Mouse (Mus musculus): Measurements from ENCODE around the gene Prkcsh. TPM values are rescaled to one million over a fixed set of nuclear protein-coding genes. Genes with fewer than 3 reads are reported as not detected.

Gene Prkcsh
- polyA plus RNA-seq, 1 experiment from 2014 or later = 121 TPM

DNA sequence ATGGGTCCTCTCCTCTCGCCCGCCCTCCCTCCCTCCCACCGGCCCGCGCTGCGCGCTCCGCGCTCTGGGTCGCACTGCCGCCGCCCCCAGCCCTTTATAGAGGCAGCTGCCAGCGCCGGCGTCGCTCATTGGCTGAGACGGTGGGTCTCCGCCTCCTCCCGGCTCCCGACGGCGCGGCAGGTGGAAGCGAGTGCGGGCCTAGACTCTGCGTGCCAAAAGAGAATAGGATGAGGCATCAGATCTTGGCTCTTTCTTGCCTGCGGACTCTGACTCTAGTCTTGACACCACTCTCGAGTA, 49.3 kb downstream of the Prkcsh start, which contains the start of gene Elavl3:
Elavl3 (minus strand) TSS at position 66 of the 297 bp plus-strand sequence.
- WGBS = 2% methylated on average over 27 of the region's 28 CpGs
- peak within 1 kb of the TSS; percentile 57 for H3K9ac ChIP-seq (ENCODE audit: low read depth, low read length)
- ATAC-seq = no peak
- no peaks in the 10 kb centered on the region for H3K36me3 ChIP-seq (ENCODE audit: control insufficient read depth, insufficient read depth, low read length)
- H3K4me2 ChIP-seq (ENCODE audit: low read depth, low read length) = peak within 1 kb of the TSS; percentile 77
- no peaks in the 10 kb centered on the region for H3K9me3 ChIP-seq (ENCODE audit: control insufficient read depth, low read length)
- H3K4me1 ChIP-seq (ENCODE audit: control insufficient read depth, insufficient read depth, low read length) = peaks cover 23% of the 10 kb centered on the region
- peak within 1 kb of the TSS; percentile 45 for H3K4me3 ChIP-seq (ENCODE audit: low read length)
- peaks cover 42% of the 10 kb centered on the region for H3K27me3 ChIP-seq (replicated peaks; ENCODE audit: control insufficient read depth, insufficient read depth, low read length)
- H3K27ac ChIP-seq (ENCODE audit: low read length) = no peak within 1 kb of the TSS

DNA sequence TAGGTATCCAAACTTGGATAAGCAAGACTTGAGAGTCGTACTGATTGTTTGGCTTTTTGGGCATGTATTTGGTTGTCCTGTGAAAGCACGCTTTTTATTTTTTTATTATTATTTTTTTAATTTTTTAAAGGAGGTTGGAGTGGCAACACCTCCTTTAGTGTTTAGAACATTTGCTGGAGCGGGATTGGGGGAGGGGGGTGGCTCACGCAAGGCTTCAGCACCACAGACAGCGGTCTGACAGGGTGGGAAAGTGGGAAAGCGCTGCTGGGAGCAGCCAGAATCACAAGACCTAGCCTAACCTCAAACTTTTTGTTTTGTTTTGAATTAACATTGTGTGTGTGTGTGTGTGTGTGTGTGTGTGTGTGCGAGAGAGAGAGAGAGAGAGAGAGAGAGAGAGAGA, 51.1 kb downstream of the Prkcsh start:
- ATAC-seq = no peak
- Histone ChIP-seq H3K27me3 (replicated peaks; ENCODE audit: control insufficient read depth, insufficient read depth, low read length) (peaks cover 42% of the 10 kb centered on the region), H3K9me3 (ENCODE audit: control insufficient read depth, low read length) (no peaks in the 10 kb centered on the region), H3K4me3 (ENCODE audit: low read length) (no peak overlapping the region), H3K4me2 (ENCODE audit: low read depth, low read length) (no peak overlapping the region), H3K27ac (ENCODE audit: low read length) (no peak overlapping the region), H3K9ac (ENCODE audit: low read depth, low read length) (no peak overlapping the region), H3K36me3 (ENCODE audit: control insufficient read depth, insufficient read depth, low read length) (peaks cover 11% of the 10 kb centered on the region; the same call in 1 of the 2 replicates), H3K4me1 (ENCODE audit: control insufficient read depth, insufficient read depth, low read length) (peaks cover 23% of the 10 kb centered on the region)
- WGBS = 19% methylated on average over 7 of the region's 7 CpGs

DNA sequence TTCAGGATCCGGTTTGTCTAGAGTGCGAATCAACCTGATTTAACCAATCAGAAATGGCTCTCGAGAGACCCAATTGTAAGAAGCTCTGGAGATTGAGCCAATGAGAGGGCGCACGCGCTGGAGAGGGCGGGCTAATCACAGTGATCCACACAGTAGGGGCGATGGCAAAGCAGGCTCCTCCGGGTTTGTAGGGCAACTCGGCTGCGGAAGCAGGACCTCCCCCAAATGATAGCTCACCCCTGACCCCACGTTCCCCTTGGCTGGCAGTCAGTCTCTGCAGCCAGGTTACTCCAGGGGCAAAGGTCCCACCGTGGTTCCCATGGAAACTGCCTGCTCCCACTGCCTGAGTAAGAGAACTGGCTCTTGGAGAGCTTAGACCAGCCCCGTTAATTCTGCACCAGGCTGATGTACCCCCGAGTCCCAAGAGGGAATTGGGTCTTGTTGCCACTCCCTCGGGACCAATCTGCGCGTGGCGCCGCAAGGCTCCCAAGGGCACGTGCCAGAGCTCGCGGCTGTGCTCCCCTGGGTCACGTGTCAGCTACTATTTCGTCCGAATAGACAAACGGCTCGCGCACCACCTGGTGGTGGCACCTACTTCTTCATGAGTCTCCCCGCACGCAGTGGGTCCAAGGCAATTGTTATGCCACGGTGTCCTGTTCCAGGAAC, 51.9 kb downstream of the Prkcsh start:
- Histone ChIP-seq H3K9me3 (ENCODE audit: control insufficient read depth, low read length) (no peaks in the 10 kb centered on the region), H3K4me1 (ENCODE audit: control insufficient read depth, insufficient read depth, low read length) (peaks cover 23% of the 10 kb centered on the region), H3K4me3 (ENCODE audit: low read length) (peak overlapping the region; percentile 25), H3K4me2 (ENCODE audit: low read depth, low read length) (peak overlapping the region; percentile 49), H3K27me3 (replicated peaks; ENCODE audit: control insufficient read depth, insufficient read depth, low read length) (peaks cover 42% of the 10 kb centered on the region), H3K36me3 (ENCODE audit: control insufficient read depth, insufficient read depth, low read length) (peaks cover 16% of the 10 kb centered on the region), H3K27ac (ENCODE audit: low read length) (no peak overlapping the region), H3K9ac (ENCODE audit: low read depth, low read length) (no peak overlapping the region; the same call in 1 of the 2 replicates)
- ATAC-seq = peak; percentile 57
- 3% methylated on average over 32 of the region's 32 CpGs for WGBS

DNA sequence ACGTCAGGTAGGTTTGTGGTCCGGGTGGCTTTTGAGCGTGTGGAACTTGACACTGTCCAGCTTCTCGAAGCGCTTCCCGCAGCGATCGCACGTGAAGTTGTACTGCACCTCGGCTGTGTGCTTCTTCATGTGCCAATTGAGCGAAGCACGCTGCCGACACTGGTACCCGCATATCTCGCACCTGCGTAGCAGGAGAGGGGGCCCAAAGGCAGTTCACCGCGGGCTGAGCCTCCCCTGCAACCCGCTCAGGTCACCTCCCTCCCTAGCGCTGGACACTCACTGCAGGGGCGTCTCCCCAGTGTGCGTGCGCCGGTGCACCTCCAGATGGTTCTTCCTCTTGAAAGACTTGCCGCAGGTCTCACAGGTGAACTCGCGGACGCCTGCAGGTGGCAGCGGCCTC, 53.1 kb downstream of the Prkcsh start:
- 24% methylated on average over 29 of the region's 29 CpGs for WGBS
- ATAC-seq = no peak
- Histone ChIP-seq H3K4me2 (ENCODE audit: low read depth, low read length) (no peak overlapping the region), H3K27me3 (replicated peaks; ENCODE audit: control insufficient read depth, insufficient read depth, low read length) (peaks cover 36% of the 10 kb centered on the region), H3K4me1 (ENCODE audit: control insufficient read depth, insufficient read depth, low read length) (peaks cover 20% of the 10 kb centered on the region), H3K4me3 (ENCODE audit: low read length) (no peak overlapping the region), H3K36me3 (ENCODE audit: control insufficient read depth, insufficient read depth, low read length) (peaks cover 19% of the 10 kb centered on the region), H3K27ac (ENCODE audit: low read length) (no peak overlapping the region), H3K9me3 (ENCODE audit: control insufficient read depth, low read length) (no peaks in the 10 kb centered on the region), H3K9ac (ENCODE audit: low read depth, low read length) (no peak overlapping the region)

DNA sequence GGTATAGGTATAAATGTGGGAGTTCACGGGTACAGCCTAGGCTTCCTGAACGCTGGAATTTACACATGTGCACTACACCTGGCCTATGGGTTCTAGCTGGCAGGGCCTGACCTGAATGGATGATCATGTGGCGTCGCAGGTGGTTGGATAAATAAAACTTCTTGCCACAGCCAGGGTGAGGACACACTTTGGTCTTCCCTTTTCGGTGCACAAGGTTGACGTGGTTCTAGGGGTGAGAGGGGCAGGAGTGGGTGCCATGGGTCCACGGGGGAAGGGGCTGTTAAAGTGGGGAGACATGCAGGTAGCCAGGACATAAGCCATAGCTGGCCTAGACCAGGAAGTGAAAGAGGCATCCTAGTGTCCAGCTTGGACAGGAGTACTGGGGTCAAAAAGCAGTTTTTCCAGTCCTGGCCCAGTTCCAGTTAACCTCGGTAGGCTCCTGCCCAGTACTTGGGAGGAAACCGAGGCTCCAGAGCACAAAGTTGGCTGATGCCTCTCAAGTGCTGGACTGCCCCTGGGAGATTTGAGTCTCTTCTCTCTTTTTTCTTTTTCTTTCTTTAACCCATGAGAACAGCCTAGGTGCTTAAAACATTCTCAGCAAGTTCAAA, 53.8 kb downstream of the Prkcsh start:
- H3K27me3 ChIP-seq (replicated peaks; ENCODE audit: control insufficient read depth, insufficient read depth, low read length) = peaks cover 29% of the 10 kb centered on the region
- H3K9me3 ChIP-seq (ENCODE audit: control insufficient read depth, low read length) = no peaks in the 10 kb centered on the region
- no peak for ATAC-seq
- no peak overlapping the region for H3K4me3 ChIP-seq (ENCODE audit: low read length)
- H3K4me2 ChIP-seq (ENCODE audit: low read depth, low read length) = no peak overlapping the region
- H3K36me3 ChIP-seq (ENCODE audit: control insufficient read depth, insufficient read depth, low read length) = peaks cover 20% of the 10 kb centered on the region
- no peak overlapping the region for H3K9ac ChIP-seq (ENCODE audit: low read depth, low read length)
- peaks cover 13% of the 10 kb centered on the region for H3K4me1 ChIP-seq (ENCODE audit: control insufficient read depth, insufficient read depth, low read length)
- 73% methylated on average over 9 of the region's 9 CpGs for WGBS
- H3K27ac ChIP-seq (ENCODE audit: low read length) = no peak overlapping the region

DNA sequence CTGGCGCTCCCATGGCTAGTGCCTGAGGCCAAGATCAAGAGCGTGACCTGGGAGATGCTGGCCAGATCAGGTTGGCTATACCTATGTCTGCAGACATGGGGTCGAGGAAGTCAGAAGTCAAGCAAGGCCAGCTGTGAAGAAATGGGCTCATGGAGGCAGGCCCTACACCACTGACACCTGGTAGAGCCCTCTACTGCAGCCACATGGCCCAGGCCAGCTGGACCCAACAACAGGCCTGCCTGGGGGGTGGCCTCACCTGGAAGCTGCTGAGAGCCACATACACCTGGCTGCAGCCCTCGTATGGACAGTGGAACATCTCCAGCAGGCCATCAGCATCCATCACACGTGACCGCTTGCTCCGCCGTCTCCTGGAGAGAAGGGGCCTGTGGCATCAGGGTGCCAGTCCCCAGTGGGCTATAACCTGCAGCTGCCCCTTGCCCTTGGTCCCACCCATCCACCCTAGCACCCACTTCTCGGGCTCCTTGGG, 54.5 kb downstream of the Prkcsh start:
- WGBS = 91% methylated on average over 9 of the region's 9 CpGs
- Histone ChIP-seq H3K9ac (ENCODE audit: low read depth, low read length) (no peak overlapping the region), H3K9me3 (ENCODE audit: control insufficient read depth, low read length) (no peaks in the 10 kb centered on the region)

DNA sequence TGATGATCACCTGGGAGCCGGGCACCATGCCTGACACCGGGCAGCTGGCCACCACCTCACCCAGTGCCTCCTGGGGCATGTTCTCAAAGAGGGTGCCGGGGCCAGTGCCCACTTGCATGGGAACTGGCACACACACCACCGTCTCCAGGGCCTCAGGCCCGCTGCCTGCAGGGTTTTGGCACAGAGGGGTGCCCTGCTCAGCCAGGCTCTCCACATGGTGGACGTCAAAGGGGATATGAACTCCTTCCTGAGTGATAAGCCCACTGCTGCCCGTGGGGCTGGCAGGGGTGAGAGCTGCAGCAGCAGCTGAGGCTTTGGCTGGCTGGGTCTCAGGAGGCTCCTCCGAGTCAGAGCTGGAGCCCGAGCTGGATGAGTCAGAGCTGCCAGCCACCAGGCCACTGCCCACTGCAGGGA, 55.4 kb downstream of the Prkcsh start:
- H3K9me3 ChIP-seq (ENCODE audit: control insufficient read depth, low read length) = no peaks in the 10 kb centered on the region
- H3K27ac ChIP-seq (ENCODE audit: low read length) = no peak overlapping the region
- H3K36me3 ChIP-seq (ENCODE audit: control insufficient read depth, insufficient read depth, low read length) = peaks cover 26% of the 10 kb centered on the region
- peaks cover 8% of the 10 kb centered on the region; the same call in 1 of the 2 replicates for H3K4me1 ChIP-seq (ENCODE audit: control insufficient read depth, insufficient read depth, low read length)
- 87% methylated on average over 9 of the region's 9 CpGs for WGBS
- H3K4me2 ChIP-seq (ENCODE audit: low read depth, low read length) = no peak overlapping the region
- H3K4me3 ChIP-seq (ENCODE audit: low read length) = no peak overlapping the region
- H3K27me3 ChIP-seq (replicated peaks; ENCODE audit: control insufficient read depth, insufficient read depth, low read length) = peaks cover 16% of the 10 kb centered on the region
- no peak overlapping the region for H3K9ac ChIP-seq (ENCODE audit: low read depth, low read length)
- ATAC-seq = no peak

More for the DNA sequence above, 54.5 kb downstream of the Prkcsh start:
- no peak for ATAC-seq
- H3K27me3 ChIP-seq (replicated peaks; ENCODE audit: control insufficient read depth, insufficient read depth, low read length) = peaks cover 23% of the 10 kb centered on the region
- no peak overlapping the region for H3K4me2 ChIP-seq (ENCODE audit: low read depth, low read length)
- H3K36me3 ChIP-seq (ENCODE audit: control insufficient read depth, insufficient read depth, low read length) = peaks cover 24% of the 10 kb centered on the region
- H3K4me3 ChIP-seq (ENCODE audit: low read length) = no peak overlapping the region
- H3K27ac ChIP-seq (ENCODE audit: low read length) = no peak overlapping the region
- peaks cover 8% of the 10 kb centered on the region; the same call in 1 of the 2 replicates for H3K4me1 ChIP-seq (ENCODE audit: control insufficient read depth, insufficient read depth, low read length)

DNA sequence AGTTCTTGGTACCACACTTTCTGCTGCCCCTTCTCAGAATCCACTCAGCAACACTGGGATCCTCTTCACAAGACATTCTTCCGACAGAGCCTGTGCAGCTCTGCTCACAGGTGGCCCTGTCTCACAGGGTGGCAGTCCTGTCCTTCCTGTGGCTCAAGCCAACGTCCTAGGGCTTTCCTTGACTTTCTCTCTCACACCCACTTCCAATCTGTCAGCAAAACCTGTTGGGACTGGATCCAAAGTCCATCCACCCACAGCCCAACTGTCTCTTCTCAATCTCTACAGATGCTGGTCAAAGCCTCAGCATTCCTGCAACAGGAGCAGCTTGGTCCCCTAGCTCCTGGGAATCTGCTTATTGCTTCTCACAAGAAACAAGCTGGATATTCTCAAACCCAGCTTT, 58.7 kb downstream of the Prkcsh start:
- H3K27me3 ChIP-seq (replicated peaks; ENCODE audit: control insufficient read depth, insufficient read depth, low read length) = no peaks in the 10 kb centered on the region
- no peak overlapping the region for H3K9ac ChIP-seq (ENCODE audit: low read depth, low read length)
- H3K4me3 ChIP-seq (ENCODE audit: low read length) = no peak overlapping the region
- 79% methylated on average over 2 of the region's 2 CpGs for WGBS
- peaks cover 44% of the 10 kb centered on the region for H3K36me3 ChIP-seq (ENCODE audit: control insufficient read depth, insufficient read depth, low read length)
- no peaks in the 10 kb centered on the region for H3K9me3 ChIP-seq (ENCODE audit: control insufficient read depth, low read length)
- no peaks in the 10 kb centered on the region for H3K4me1 ChIP-seq (ENCODE audit: control insufficient read depth, insufficient read depth, low read length)
- no peak overlapping the region for H3K27ac ChIP-seq (ENCODE audit: low read length)
- ATAC-seq = no peak
- no peak overlapping the region for H3K4me2 ChIP-seq (ENCODE audit: low read depth, low read length)
